Mouse (Mus musculus) neural tube, embryonic 11.5 days (tissue): ENCODE results near the gene Dbp. TPM values are rescaled to one million over a fixed set of nuclear protein-coding genes. Genes with fewer than 3 reads are reported as not detected.

Source experiments
- ATAC-seq: fragments of 200-750 bp; cut with Nextera tagmentation; 2 replicates; pipeline ENCODE4 v1.8.0; 2017; ENCODE audit warnings: moderate number of reproducible peaks, mild to moderate bottlenecking, moderate TSS enrichment, moderate library complexity; ENCODE audit not compliant: insufficient read depth, low FRiP score, low TSS enrichment
- DNase-seq: peaks from one replicate; pipeline ENCODE4 v3.0.0-alpha.2; 2015; ENCODE audit warnings: low spot score
- H3K27ac ChIP-seq: fragments of 300-500 bp; sonication (generic); 2 replicates; pipeline ENCODE4 v1.5.1; 2014; ENCODE audit warnings: low read depth, mild to moderate bottlenecking, low read length
- H3K27me3 ChIP-seq: fragments of 300-500 bp; sonication (generic); 2 replicates; pipeline ENCODE4 v1.6.1; 2014; ENCODE audit warnings: mild to moderate bottlenecking, low read length, mixed read lengths; ENCODE audit not compliant: control insufficient read depth, insufficient read depth
- H3K36me3 ChIP-seq: fragments of 300-500 bp; sonication (generic); 2 replicates; pipeline ENCODE4 v1.6.1; 2014; ENCODE audit warnings: mild to moderate bottlenecking, low read length, moderate library complexity, mixed read lengths; ENCODE audit not compliant: control insufficient read depth, insufficient read depth
- H3K4me1 ChIP-seq: fragments of 300-500 bp; sonication (generic); 2 replicates; pipeline ENCODE4 v1.6.1; 2014; ENCODE audit warnings: low read length, mixed read lengths; ENCODE audit not compliant: control insufficient read depth, insufficient read depth
- H3K4me2 ChIP-seq: fragments of 300-500 bp; sonication (generic); 2 replicates; pipeline ENCODE4 v1.6.1; 2014; ENCODE audit warnings: low read depth, mild to moderate bottlenecking, moderate library complexity
- H3K4me3 ChIP-seq: fragments of 300-500 bp; sonication (generic); 2 replicates; pipeline ENCODE4 v1.5.1; 2014; ENCODE audit warnings: low read depth, low read length
- H3K9ac ChIP-seq: fragments of 300-500 bp; sonication (generic); 2 replicates; pipeline ENCODE4 v1.6.1; 2014; ENCODE audit warnings: mild to moderate bottlenecking, low read length
- H3K9me3 ChIP-seq: fragments of 300-500 bp; sonication (generic); 2 replicates; pipeline ENCODE4 v1.6.1; 2016; ENCODE audit warnings: low read length; ENCODE audit not compliant: control insufficient read depth
- WGBS: fragments of 180-500 bp; shearing (Covaris S2); extraction: QIAGEN DNeasy Blood & Tissue Kit; methylation state at CpG from one replicate; pipeline ENCODE4 v1.1.7; 2014; 5-methylcytosine and 5-hydroxymethylcytosine counted together
- polyA plus RNA-seq: library from polyadenylated mRNA; unstranded; fragments of >200 nt; fragmentation: Nextera tagmentation; extraction: Ambion mirVana; gene quantifications from 2 replicates; pipeline ENCODE4 v1.2.1, GENCODE M21; 2014

Gene Dbp
- polyA plus RNA-seq, 1 experiment from 2014 or later: 3.7 TPM

- H3K4me3 ChIP-seq: peak overlapping the region; percentile 72; the same call in 1 of the 2 replicates
- H3K4me2 ChIP-seq: peak overlapping the region; percentile 93
- H3K9me3 ChIP-seq: no peaks in the 10 kb centered on the region
- ATAC-seq (no peak), DNase-seq (no peak)
- 87% methylated on average over 6 of the region's 6 CpGs for WGBS
- H3K36me3 ChIP-seq: peaks cover 10% of the 10 kb centered on the region
- no peak overlapping the region for H3K9ac ChIP-seq
- H3K27ac ChIP-seq: no peak overlapping the region
- peaks cover 37% of the 10 kb centered on the region for H3K4me1 ChIP-seq
- H3K27me3 ChIP-seq: no peaks in the 10 kb centered on the region
Observed at GRCm38 (mm10) chr7:45713881-45714520, 9.1 kb downstream of the Dbp start.

- peak; percentile 46 for ATAC-seq
- H3K27ac ChIP-seq: no peak overlapping the region
Observed at GRCm38 (mm10) chr7:45714630-45715089, 9.8 kb downstream of the Dbp start.

GRCm38 (mm10) chr7:45715090-45715708 is 10.3 kb downstream of the Dbp start, which contains the start of gene Rpl18:
Gene Rpl18 (plus strand): TSS chr7:45715457.
- peaks cover 18% of the 10 kb centered on the region for H3K36me3 ChIP-seq
- peak within 1 kb of the TSS; percentile 72 for H3K4me3 ChIP-seq
- H3K27ac ChIP-seq: 0 out of 2 replicates have a peak within 1 kb of the TSS, but pooled peaks have one; percentile 35
- H3K9me3 ChIP-seq: no peaks in the 10 kb centered on the region
- peak; percentile 92 for ATAC-seq
- peak; percentile 98 for DNase-seq
- H3K4me2 ChIP-seq: peak within 1 kb of the TSS; percentile 93
- no peaks in the 10 kb centered on the region for H3K27me3 ChIP-seq
- H3K4me1 ChIP-seq: peaks cover 33% of the 10 kb centered on the region
- WGBS: 8% methylated on average over 34 of the region's 34 CpGs
- H3K9ac ChIP-seq: peak within 1 kb of the TSS; percentile 64

More at GRCm38 (mm10) chr7:45714630-45715089, 9.8 kb downstream of the Dbp start:
- Histone ChIP-seq H3K27me3 (no peaks in the 10 kb centered on the region), H3K36me3 (peaks cover 14% of the 10 kb centered on the region), H3K9ac (peak overlapping the region; percentile 64), H3K4me3 (peak overlapping the region; percentile 72), H3K4me2 (peak overlapping the region; percentile 93), H3K4me1 (peaks cover 34% of the 10 kb centered on the region), H3K9me3 (no peaks in the 10 kb centered on the region)
- no peak for DNase-seq
- 13% methylated on average over 14 of the region's 14 CpGs for WGBS

- Histone ChIP-seq H3K27me3 (no peaks in the 10 kb centered on the region), H3K4me2 (peak overlapping the region; percentile 93), H3K4me1 (peaks cover 33% of the 10 kb centered on the region), H3K9ac (no peak overlapping the region), H3K4me3 (0 out of 2 replicates have a peak overlapping the region, but pooled peaks have one; percentile 16), H3K27ac (0 out of 2 replicates have a peak overlapping the region, but pooled peaks have one; percentile 35), H3K9me3 (no peaks in the 10 kb centered on the region), H3K36me3 (peaks cover 18% of the 10 kb centered on the region)
- 87% methylated on average over 19 of the region's 19 CpGs for WGBS
- ATAC-seq (no peak), DNase-seq (no peak)
Observed at GRCm38 (mm10) chr7:45715741-45716459, 11.0 kb downstream of the Dbp start.

- peak overlapping the region; percentile 93 for H3K4me2 ChIP-seq
- H3K4me3 ChIP-seq: peak overlapping the region; percentile 97; the same call in 1 of the 2 replicates
- ATAC-seq (no peak), DNase-seq (no peak)
- H3K27me3 ChIP-seq: no peaks in the 10 kb centered on the region
- H3K36me3 ChIP-seq: peaks cover 18% of the 10 kb centered on the region
- no peaks in the 10 kb centered on the region for H3K9me3 ChIP-seq
- WGBS: 95% methylated on average over 3 of the region's 3 CpGs
- H3K9ac ChIP-seq: no peak overlapping the region
- H3K27ac ChIP-seq: no peak overlapping the region
- peaks cover 33% of the 10 kb centered on the region for H3K4me1 ChIP-seq
Observed at GRCm38 (mm10) chr7:45716460-45716857, 11.6 kb downstream of the Dbp start.

- DNase-seq (no peak), ATAC-seq (peak; percentile 14; the same call in 1 of the 2 replicates)
- Histone ChIP-seq H3K9ac (peak overlapping the region; percentile 86), H3K4me2 (peak overlapping the region; percentile 93), H3K4me3 (peak overlapping the region; percentile 97), H3K36me3 (peaks cover 20% of the 10 kb centered on the region), H3K27me3 (no peaks in the 10 kb centered on the region), H3K9me3 (no peaks in the 10 kb centered on the region), H3K27ac (peak overlapping the region; percentile 88), H3K4me1 (peaks cover 33% of the 10 kb centered on the region)
- WGBS: 10% methylated on average over 31 of the region's 31 CpGs
Observed at GRCm38 (mm10) chr7:45716952-45717917, 12.3 kb downstream of the Dbp start.

- Histone ChIP-seq H3K27me3 (no peaks in the 10 kb centered on the region), H3K9ac (peak within 1 kb of the TSS; percentile 98), H3K4me1 (peaks cover 33% of the 10 kb centered on the region), H3K36me3 (peaks cover 23% of the 10 kb centered on the region), H3K4me3 (peak within 1 kb of the TSS; percentile 97), H3K4me2 (peak within 1 kb of the TSS; percentile 93), H3K9me3 (no peaks in the 10 kb centered on the region), H3K27ac (peak within 1 kb of the TSS; percentile 88)
- ATAC-seq (peak; percentile 58; the same call in 1 of the 2 replicates), DNase-seq (peak; percentile 99)
- under 1% methylated on average over 41 of the region's 41 CpGs for WGBS
Observed at GRCm38 (mm10) chr7:45717918-45718297, 13.0 kb downstream of the Dbp start, which contains the start of gene Sphk2. Gene Sphk2 (minus strand): TSS chr7:45718002.
